Mouse (Mus musculus) neural tube, embryonic 15.5 days (tissue): ENCODE data around the gene Gm6657. TPM values are rescaled to one million over a fixed set of nuclear protein-coding genes. Genes with fewer than 3 reads are reported as not detected.

Source experiments
- ATAC-seq: fragments of 200-750 bp; cut with Nextera tagmentation; 2 replicates; pipeline ENCODE4 v1.8.0; 2017; ENCODE audit warnings: mild to moderate bottlenecking, moderate TSS enrichment, moderate library complexity; ENCODE audit not compliant: low FRiP score
- H3K27ac ChIP-seq: fragments of 300-500 bp; sonication (generic); replicated peaks from 2 replicates; pipeline ENCODE4 v1.5.1; 2015; ENCODE audit warnings: mild to moderate bottlenecking, inconsistent platforms
- H3K27me3 ChIP-seq: fragments of 300-500 bp; sonication (generic); replicated peaks from 2 replicates; pipeline ENCODE4 v1.6.1; 2015; ENCODE audit warnings: inconsistent platforms
- H3K36me3 ChIP-seq: fragments of 300-500 bp; sonication (generic); 2 replicates; pipeline ENCODE4 v1.6.1; 2015; ENCODE audit warnings: inconsistent platforms
- H3K4me1 ChIP-seq: fragments of 300-500 bp; sonication (generic); 2 replicates; pipeline ENCODE4 v1.6.1; 2015; ENCODE audit warnings: inconsistent platforms
- H3K4me2 ChIP-seq: fragments of 300-500 bp; sonication (generic); 2 replicates; pipeline ENCODE4 v1.6.1; 2015; ENCODE audit warnings: inconsistent platforms, mild to moderate bottlenecking, moderate library complexity
- H3K4me3 ChIP-seq: fragments of 300-500 bp; sonication (generic); replicated peaks from 2 replicates; pipeline ENCODE4 v1.5.1; 2015; ENCODE audit warnings: mild to moderate bottlenecking, inconsistent platforms
- H3K9ac ChIP-seq: fragments of 300-500 bp; sonication (generic); replicated peaks from 2 replicates; pipeline ENCODE4 v1.6.1; 2015; ENCODE audit warnings: mild to moderate bottlenecking, inconsistent platforms
- H3K9me3 ChIP-seq: fragments of 300-500 bp; sonication (generic); replicated peaks from 2 replicates; pipeline ENCODE4 v1.6.1; 2016; ENCODE audit warnings: inconsistent platforms
- WGBS: fragments of 180-500 bp; shearing (Covaris S2); methylation state at CpG from one replicate; pipeline ENCODE4 v1.1.7; 2015; ENCODE audit warnings: mixed read lengths; 5-methylcytosine and 5-hydroxymethylcytosine counted together
- polyA plus RNA-seq: library from polyadenylated mRNA; unstranded; fragments of >200 nt; fragmentation: Nextera tagmentation; extraction: Ambion mirVana; gene quantifications from 2 replicates; pipeline ENCODE4 v1.2.1, GENCODE M21; 2015

Gm6657 gene
- polyA plus RNA-seq, 1 experiment from 2014 or later = not detected

DNA sequence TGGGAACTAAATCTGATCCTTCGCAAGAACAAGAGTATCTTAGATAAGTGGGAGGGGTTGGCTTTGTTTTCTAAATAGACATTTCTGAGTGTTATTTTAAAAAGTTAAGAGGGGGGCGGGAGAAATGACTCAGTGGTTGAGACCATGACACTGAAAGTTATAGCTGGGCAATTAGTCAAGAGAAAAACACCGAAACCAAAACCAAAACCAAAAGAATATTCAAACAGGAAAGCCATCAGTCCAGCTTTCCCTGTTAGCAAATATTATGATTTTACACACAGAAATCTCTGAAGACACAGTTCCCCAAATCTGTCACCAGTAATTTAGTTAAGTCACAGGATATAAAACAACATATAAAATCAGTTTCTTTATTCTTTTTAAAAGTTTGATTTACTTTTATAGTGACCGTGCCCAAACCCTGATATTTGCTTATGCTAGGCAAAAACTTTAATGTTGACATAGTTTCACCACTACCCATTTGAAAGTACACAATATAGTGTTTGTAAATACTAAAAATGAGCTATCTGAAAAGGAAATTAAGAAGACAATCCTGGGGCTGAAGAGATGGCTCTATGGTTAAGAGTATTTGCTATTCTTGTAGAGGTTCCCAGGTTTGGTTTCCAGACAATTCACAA, 25.3 kb downstream of the Gm6657 start:
- Histone ChIP-seq H3K4me3 (no peak overlapping the region), H3K9me3 (no peaks in the 10 kb centered on the region), H3K36me3 (no peaks in the 10 kb centered on the region), H3K27ac (no peak overlapping the region), H3K4me1 (no peaks in the 10 kb centered on the region), H3K27me3 (no peaks in the 10 kb centered on the region), H3K4me2 (no peak overlapping the region), H3K9ac (no peak overlapping the region)
- ATAC-seq = no peak
- 87% methylated on average over 4 of the region's 4 CpGs for WGBS

GRCm38 (mm10) chr12:78225707-78226518, 31.9 kb downstream of the Gm6657 start, which contains the start of gene Gphn:
Gphn (plus strand) TSS chr12:78226379.
- Histone ChIP-seq H3K27ac (peak within 1 kb of the TSS; percentile 99), H3K4me3 (peak within 1 kb of the TSS; percentile 98), H3K4me2 (peak within 1 kb of the TSS; percentile 67), H3K9me3 (no peaks in the 10 kb centered on the region), H3K27me3 (no peaks in the 10 kb centered on the region), H3K36me3 (no peaks in the 10 kb centered on the region), H3K4me1 (peaks cover 9% of the 10 kb centered on the region), H3K9ac (peak within 1 kb of the TSS; percentile 97)
- ATAC-seq = peak; percentile 98
- under 1% methylated on average over 70 of the region's 70 CpGs for WGBS

GRCm38 (mm10) chr12:78226519-78226875, 32.5 kb downstream of the Gm6657 start:
- Histone ChIP-seq H3K9me3 (no peaks in the 10 kb centered on the region), H3K27me3 (no peaks in the 10 kb centered on the region), H3K4me2 (peak overlapping the region; percentile 67), H3K9ac (peak overlapping the region; percentile 97), H3K27ac (peak overlapping the region; percentile 99), H3K36me3 (no peaks in the 10 kb centered on the region), H3K4me3 (peak overlapping the region; percentile 98), H3K4me1 (peaks cover 9% of the 10 kb centered on the region)
- peak; percentile 92 for ATAC-seq
- WGBS = under 1% methylated on average over 33 of the region's 48 CpGs

- Histone ChIP-seq H3K4me2 (peak overlapping the region; percentile 67), H3K27ac (peak overlapping the region; percentile 99), H3K9me3 (no peaks in the 10 kb centered on the region), H3K9ac (peak overlapping the region; percentile 97), H3K4me3 (peak overlapping the region; percentile 98), H3K4me1 (peaks cover 9% of the 10 kb centered on the region), H3K36me3 (no peaks in the 10 kb centered on the region), H3K27me3 (no peaks in the 10 kb centered on the region)
- peak; percentile 27 for ATAC-seq
- under 1% methylated on average over 56 of the region's 57 CpGs for WGBS
These were observed 33.2 kb downstream of the Gm6657 start for GRCm38 (mm10) chr12:78227021-78227932.

DNA sequence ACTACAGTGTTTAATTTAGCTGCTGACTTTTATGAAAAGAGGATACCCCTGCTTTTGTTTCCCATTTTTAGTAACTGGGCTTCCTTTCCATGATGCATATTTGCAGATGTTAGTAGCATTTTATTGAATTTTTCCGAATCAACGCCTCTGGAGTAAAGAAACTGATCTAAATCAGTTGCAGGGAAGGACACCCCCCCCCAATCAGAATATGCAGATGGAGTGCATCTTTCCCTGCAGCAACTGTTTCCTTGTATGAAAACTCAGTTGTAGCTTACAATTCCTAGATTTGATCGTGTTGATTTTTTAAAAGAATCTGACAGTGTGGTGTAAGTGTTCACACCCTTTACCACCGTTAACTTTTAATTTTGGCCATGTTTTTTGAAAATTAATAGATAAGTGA, 34.1 kb downstream of the Gm6657 start:
- no peak for ATAC-seq
- Histone ChIP-seq H3K9me3 (no peaks in the 10 kb centered on the region), H3K4me2 (peak overlapping the region; percentile 67), H3K36me3 (no peaks in the 10 kb centered on the region), H3K4me1 (peaks cover 9% of the 10 kb centered on the region), H3K9ac (0 out of 2 replicates have a peak overlapping the region, but pooled peaks have one; percentile 26), H3K27ac (no peak overlapping the region), H3K4me3 (peak overlapping the region; percentile 98), H3K27me3 (no peaks in the 10 kb centered on the region)
- WGBS = 34% methylated on average over 4 of the region's 4 CpGs

DNA sequence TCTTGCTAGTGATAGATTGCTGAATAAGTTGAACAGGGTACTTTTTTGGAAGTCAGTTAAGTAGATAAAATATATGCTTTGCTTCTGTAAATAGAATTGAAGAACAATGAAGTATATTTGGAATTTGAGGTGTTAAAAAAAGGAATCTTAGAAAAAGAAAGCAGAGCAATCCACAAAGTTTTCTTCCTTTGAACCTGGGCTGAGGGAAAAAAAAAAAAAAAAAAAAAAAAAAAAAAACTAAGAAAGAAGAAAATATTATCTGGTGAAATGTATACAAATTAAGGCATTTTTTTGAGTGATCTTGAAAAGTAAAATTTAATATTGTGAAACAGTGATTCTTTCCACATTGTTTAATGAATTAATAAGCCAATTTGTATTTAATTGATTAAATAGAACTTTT, 38.5 kb downstream of the Gm6657 start:
- Histone ChIP-seq H3K4me2 (no peak overlapping the region), H3K9me3 (no peaks in the 10 kb centered on the region), H3K27ac (no peak overlapping the region), H3K4me3 (no peak overlapping the region), H3K27me3 (no peaks in the 10 kb centered on the region), H3K9ac (no peak overlapping the region), H3K4me1 (peaks cover 9% of the 10 kb centered on the region), H3K36me3 (no peaks in the 10 kb centered on the region)
- ATAC-seq = no peak

DNA sequence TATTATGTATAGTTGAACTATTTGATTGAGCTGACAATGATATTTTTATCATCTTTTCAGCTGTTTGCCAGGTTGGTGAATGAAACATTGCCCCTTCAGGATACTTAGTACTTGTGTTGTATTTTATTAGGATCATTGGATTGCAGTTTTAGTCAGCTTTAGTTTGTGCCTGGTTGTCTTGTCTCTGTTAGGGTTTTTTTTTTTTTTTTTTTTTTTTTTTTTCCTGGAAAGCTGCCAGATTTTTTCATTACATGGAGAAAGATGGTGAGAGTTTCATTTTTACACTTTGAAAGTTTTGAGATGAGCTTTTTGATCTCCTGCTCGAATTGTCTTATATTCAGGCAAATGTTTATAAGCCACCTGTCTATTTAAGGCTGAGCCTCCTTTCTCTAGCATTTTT, 54.3 kb downstream of the Gm6657 start:
- H3K4me3 ChIP-seq = no peak overlapping the region
- H3K4me1 ChIP-seq = no peaks in the 10 kb centered on the region
- H3K27me3 ChIP-seq = no peaks in the 10 kb centered on the region
- no peak overlapping the region for H3K27ac ChIP-seq
- H3K9ac ChIP-seq = no peak overlapping the region
- H3K9me3 ChIP-seq = no peaks in the 10 kb centered on the region
- no peak overlapping the region for H3K4me2 ChIP-seq
- no peak for ATAC-seq
- no peaks in the 10 kb centered on the region for H3K36me3 ChIP-seq
- WGBS = 78% methylated on average over 1 of the region's 1 CpGs

DNA sequence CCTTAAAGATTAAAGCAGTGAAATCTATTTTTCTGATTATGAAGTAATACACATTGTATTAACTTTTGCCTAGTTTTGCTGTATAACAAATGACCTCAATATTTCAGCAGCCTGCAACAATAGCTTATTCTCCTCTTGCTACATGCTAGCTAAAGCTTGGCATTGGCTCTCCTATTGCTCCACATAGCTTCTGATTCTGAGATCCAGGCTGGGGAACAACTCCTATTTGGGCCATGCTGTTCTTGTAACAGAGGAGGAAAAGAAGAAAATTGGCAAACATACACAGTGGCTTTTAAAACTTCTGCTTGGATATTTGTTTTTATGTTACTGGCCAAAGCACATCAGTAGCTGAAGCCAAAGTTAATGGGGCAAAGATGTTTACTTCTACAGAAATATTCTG, 55.1 kb downstream of the Gm6657 start:
- ATAC-seq = no peak

More for the DNA sequence above, 55.1 kb downstream of the Gm6657 start:
- Histone ChIP-seq H3K4me2 (no peak overlapping the region), H3K27me3 (no peaks in the 10 kb centered on the region), H3K9ac (no peak overlapping the region), H3K4me3 (no peak overlapping the region), H3K27ac (no peak overlapping the region), H3K36me3 (no peaks in the 10 kb centered on the region), H3K9me3 (no peaks in the 10 kb centered on the region), H3K4me1 (no peaks in the 10 kb centered on the region)

Other genes starting within 250 kb of the Gm6657 start
- gene Gphn, start 32.1 kb downstream of the Gm6657 start, polyA plus RNA-seq = 49.3 and 64.6 TPM in 2 replicates